Mouse (Mus musculus): ENCODE data around the gene E2f2. TPM values are rescaled to one million over a fixed set of nuclear protein-coding genes. Genes with fewer than 3 reads are reported as not detected.

E2f2 gene
- polyA plus RNA-seq, 1 experiment from 2014 or later, result 3.6 TPM

DNA sequence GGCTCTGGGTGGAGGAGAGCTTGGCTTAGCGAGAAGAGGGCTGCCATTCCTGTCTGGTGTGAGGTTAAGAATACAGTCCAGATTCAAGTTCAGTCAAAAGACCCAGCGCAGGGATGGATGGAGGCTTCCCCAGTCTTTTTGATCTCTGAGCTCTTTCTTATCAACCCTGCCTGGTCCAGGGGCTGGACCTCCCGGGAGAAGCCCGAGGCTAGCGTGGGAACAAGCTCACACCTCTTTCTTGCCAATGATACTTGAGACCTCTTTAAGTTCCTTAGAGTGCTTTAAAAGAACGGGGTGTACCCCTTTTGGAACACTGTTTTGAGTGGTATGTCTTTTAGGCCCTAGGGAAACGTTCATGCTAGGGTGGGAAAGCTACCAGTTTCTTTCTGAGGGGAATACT lies 22.8 kb downstream of the E2f2 start:
- H3K27me3 ChIP-seq, result no peaks in the 10 kb centered on the region
- H3K36me3 ChIP-seq, result no peaks in the 10 kb centered on the region
- WGBS, result 74% methylated on average over 7 of the region's 7 CpGs
- H3K27ac ChIP-seq (replicated peaks), result no peak overlapping the region
- no peak overlapping the region for H3K4me2 ChIP-seq
- H3K4me3 ChIP-seq, result no peak overlapping the region
- no peaks in the 10 kb centered on the region for H3K9me3 ChIP-seq
- no peak overlapping the region for H3K9ac ChIP-seq
- ATAC-seq (ENCODE audit: low FRiP score, low read depth), result no peak
- H3K4me1 ChIP-seq (replicated peaks), result no peaks in the 10 kb centered on the region

DNA sequence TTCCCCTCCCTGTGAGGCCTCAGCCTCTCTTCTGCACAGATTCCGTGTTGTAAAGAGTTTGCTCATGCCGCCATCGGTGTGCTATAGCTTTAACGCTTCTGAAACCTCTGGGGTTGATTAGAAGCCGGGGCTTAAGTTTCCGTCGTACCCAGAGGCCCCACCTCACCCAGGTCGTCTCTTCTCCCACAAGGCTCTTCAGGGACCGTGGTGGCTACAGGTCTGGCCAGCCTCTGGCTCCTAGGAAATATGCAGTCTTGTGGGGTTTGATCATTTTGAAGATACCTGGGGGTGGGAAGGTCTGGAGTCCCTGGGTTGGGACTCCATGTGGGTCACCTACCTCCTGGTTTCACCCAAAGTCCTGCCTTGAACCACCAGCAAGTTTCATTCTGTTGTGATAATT lies 23.4 kb downstream of the E2f2 start:
- no peaks in the 10 kb centered on the region; the same call in 1 of the 2 replicates for H3K27me3 ChIP-seq
- 73% methylated on average over 9 of the region's 9 CpGs for WGBS
- H3K4me2 ChIP-seq, result no peak overlapping the region
- no peak overlapping the region for H3K9ac ChIP-seq
- ATAC-seq (ENCODE audit: low FRiP score, low read depth), result no peak
- H3K36me3 ChIP-seq, result no peaks in the 10 kb centered on the region
- no peak overlapping the region for H3K27ac ChIP-seq (replicated peaks)
- H3K9me3 ChIP-seq, result no peaks in the 10 kb centered on the region
- H3K4me1 ChIP-seq (replicated peaks), result no peaks in the 10 kb centered on the region
- H3K4me3 ChIP-seq, result no peak overlapping the region

DNA sequence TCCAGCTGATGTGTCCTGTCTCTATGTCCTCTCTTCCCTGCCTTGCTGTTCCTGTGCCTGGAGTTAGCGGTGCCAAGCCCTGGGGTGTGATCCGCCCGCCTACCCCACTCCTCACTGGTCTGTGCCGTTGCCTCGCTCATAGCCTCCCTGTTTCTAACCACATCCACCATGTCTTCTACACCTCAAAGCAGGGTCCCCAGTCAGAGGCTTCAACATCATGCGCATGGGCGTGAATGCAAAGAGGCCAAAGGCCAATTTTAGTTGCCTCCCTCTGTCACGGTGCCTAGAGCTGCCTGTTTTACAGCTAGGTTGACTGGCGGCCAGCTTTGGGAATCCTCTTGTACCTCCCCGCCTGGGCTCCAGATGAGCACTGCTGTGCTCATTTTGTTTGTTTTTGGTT lies 24.0 kb downstream of the E2f2 start:
- H3K27me3 ChIP-seq, result no peaks in the 10 kb centered on the region; the same call in 1 of the 2 replicates
- H3K9ac ChIP-seq, result no peak overlapping the region
- H3K36me3 ChIP-seq, result no peaks in the 10 kb centered on the region
- ATAC-seq (ENCODE audit: low FRiP score, low read depth), result no peak
- no peak overlapping the region for H3K27ac ChIP-seq (replicated peaks)
- no peak overlapping the region for H3K4me3 ChIP-seq
- WGBS, result 74% methylated on average over 10 of the region's 10 CpGs
- H3K4me1 ChIP-seq (replicated peaks), result no peaks in the 10 kb centered on the region
- H3K4me2 ChIP-seq, result no peak overlapping the region
- H3K9me3 ChIP-seq, result no peaks in the 10 kb centered on the region

DNA sequence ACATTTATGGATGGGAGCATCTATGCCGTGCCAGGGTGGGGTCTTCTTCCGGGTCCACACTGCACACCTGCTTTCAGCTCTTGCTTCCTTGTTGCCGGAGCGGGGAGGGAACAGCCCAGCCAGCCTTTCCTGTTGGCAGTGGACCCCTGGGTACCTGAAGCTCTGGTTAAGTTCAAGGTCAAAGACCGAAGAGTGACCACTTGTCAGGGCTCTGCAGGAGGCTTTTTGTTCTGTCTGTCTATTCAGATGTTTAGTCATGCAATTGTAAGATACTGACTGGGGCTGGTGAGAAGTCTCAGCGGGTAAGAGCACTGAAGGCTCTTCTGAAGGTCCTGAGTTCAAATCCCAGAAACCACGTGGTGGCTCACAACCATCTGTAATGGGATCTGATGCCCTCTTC lies 26.7 kb downstream of the E2f2 start:
- WGBS, result 61% methylated on average over 7 of the region's 7 CpGs

DNA sequence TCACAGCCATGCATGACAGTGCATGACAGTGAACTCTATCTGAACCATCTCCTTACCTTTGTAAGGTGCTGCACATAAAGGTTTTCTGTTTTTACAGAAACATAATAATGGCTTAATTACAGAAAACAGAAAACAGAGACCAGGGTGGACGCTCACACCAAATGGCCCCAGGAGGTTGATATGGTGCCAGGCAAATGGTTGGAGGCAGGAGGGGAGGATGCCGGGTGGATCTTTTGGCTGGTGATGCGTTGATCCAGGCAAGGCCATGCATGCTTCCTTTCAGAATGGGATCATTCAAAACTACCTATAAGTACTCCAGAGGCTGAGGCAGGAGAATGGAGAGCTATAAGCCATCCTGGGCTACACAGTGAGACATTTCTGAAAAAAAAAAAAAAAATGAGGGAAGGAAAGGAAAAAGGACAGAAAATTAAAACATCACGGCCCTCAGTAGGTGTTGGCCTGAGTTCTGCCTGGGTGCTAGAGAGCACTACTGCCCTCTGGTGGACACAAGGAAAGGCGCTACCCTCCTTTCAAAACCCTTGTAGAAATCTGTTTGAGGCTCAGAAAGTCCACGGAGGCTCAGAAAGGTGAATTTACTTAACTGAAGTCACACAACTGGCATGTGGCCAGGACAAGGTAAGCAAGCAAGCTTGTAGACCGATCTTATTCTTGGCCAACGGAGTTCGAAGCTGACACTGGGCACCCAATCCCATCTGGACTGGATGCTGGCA lies 27.5 kb downstream of the E2f2 start:
- Histone ChIP-seq H3K27ac (replicated peaks) (no peak overlapping the region), H3K36me3 (no peaks in the 10 kb centered on the region), H3K9ac (no peak overlapping the region), H3K4me2 (no peak overlapping the region), H3K9me3 (no peaks in the 10 kb centered on the region), H3K4me3 (no peak overlapping the region), H3K27me3 (no peaks in the 10 kb centered on the region; the same call in 1 of the 2 replicates), H3K4me1 (replicated peaks) (no peaks in the 10 kb centered on the region)
- WGBS, result 31% methylated on average over 9 of the region's 9 CpGs
- no peak for ATAC-seq (ENCODE audit: low FRiP score, low read depth)

More for the DNA sequence above, 26.7 kb downstream of the E2f2 start:
- no peaks in the 10 kb centered on the region; the same call in 1 of the 2 replicates for H3K27me3 ChIP-seq
- no peaks in the 10 kb centered on the region for H3K36me3 ChIP-seq
- ATAC-seq (ENCODE audit: low FRiP score, low read depth), result no peak
- H3K4me1 ChIP-seq (replicated peaks), result no peaks in the 10 kb centered on the region
- no peak overlapping the region for H3K9ac ChIP-seq
- H3K9me3 ChIP-seq, result no peaks in the 10 kb centered on the region
- no peak overlapping the region for H3K4me3 ChIP-seq
- H3K4me2 ChIP-seq, result no peak overlapping the region
- no peak overlapping the region for H3K27ac ChIP-seq (replicated peaks)

DNA sequence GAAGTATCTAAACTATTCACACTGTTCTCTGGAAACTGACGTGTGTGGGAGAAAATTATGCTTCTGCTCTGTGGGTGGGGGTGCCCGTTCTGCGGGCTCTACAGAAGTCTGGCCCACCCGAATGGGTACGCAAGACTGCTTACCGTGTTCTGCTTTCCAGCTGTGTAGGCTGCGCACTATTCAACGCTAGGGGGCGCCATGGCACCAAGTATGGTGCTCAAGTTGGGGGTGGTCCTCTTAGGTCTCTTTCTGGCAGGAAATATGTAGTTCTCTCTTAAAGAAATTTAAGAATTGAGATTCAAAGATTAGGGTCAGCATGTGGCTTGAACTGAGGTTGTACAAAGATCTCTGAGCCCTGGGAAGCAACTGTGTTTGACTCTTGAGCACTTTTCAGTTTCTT lies 30.3 kb downstream of the E2f2 start:
- Histone ChIP-seq H3K4me1 (replicated peaks) (peaks cover 12% of the 10 kb centered on the region), H3K4me3 (no peak overlapping the region), H3K4me2 (no peak overlapping the region), H3K27ac (replicated peaks) (no peak overlapping the region), H3K9me3 (no peaks in the 10 kb centered on the region), H3K36me3 (no peaks in the 10 kb centered on the region), H3K27me3 (no peaks in the 10 kb centered on the region; the same call in 1 of the 2 replicates), H3K9ac (no peak overlapping the region)
- ATAC-seq (ENCODE audit: low FRiP score, low read depth), result no peak
- 5% methylated on average over 9 of the region's 9 CpGs for WGBS

DNA sequence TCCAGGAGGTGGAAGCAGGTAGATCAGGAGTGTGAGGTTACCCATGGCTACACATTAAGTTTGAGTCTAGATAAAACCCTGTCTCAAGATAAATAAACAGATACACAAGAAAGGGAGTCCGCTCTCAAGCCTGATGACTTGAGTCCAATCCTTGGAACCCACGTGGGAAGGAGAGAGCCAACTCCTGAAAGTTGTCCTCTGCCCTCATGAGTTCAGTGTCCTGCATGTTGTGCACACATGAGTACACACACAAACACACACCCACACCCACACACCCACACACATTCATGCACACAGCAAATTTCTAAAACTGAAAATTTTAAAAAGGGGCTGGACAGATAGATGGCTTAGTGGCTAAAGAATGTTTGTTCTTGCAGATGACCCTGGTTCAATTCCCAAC lies 32.6 kb downstream of the E2f2 start:
- ATAC-seq (ENCODE audit: low FRiP score, low read depth), result no peak
- Histone ChIP-seq H3K9ac (no peak overlapping the region), H3K4me1 (replicated peaks) (peaks cover 12% of the 10 kb centered on the region), H3K27ac (replicated peaks) (no peak overlapping the region), H3K4me3 (no peak overlapping the region), H3K36me3 (no peaks in the 10 kb centered on the region), H3K4me2 (no peak overlapping the region), H3K9me3 (no peaks in the 10 kb centered on the region), H3K27me3 (no peaks in the 10 kb centered on the region; the same call in 1 of the 2 replicates)
- WGBS, result 80% methylated on average over 2 of the region's 2 CpGs

DNA sequence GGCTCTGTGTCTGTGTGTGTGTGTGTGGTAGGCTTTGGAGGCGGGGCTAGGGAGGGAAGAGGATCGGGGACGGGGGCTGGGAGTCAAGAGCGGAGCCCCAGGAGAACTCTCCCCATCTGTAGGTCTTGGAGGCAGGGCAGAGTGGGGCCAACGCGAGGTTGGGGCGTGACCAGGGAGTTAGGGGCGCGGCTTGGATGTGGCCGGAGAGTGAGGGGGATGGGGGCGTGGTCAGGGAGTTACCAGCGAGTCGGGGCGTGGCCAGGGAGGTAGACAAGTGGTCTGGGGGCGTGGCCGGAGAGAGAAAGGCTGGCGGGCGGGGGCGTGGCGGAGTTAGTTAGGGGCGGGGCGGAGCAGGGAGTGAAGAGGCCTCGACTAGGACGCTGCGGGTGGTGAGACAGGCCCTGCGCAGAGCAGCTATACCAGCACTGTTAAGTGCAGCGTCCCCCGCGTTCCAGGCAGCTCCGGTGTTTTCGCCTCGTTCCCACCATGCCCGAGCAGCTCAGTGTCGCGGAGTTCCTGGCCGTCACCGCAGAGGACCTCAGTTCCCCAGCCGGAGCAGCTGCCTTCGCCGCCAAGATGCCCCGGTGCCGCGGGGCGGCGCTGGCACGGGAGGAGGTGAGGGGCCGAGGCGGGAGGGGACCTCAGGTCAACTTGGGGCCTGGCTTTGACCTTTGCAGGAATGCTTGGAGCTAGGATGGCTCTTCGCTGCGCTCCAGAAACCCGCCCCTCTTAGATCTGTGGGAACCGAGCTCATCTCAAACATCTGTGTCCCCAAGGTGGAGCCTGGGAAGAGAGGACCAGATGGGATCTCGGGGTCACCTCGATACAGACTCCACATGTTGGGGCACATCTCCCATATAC lies 34.1 kb downstream of the E2f2 start, which contains the start of gene Asap3:
Asap3 (plus strand) TSS at position 333 of the 861 bp plus-strand sequence.
- Histone ChIP-seq H3K27me3 (no peaks in the 10 kb centered on the region), H3K9me3 (no peaks in the 10 kb centered on the region), H3K36me3 (no peaks in the 10 kb centered on the region), H3K27ac (replicated peaks) (peak within 1 kb of the TSS; percentile 61), H3K4me2 (peak within 1 kb of the TSS; percentile 100), H3K4me3 (peak within 1 kb of the TSS; percentile 74), H3K4me1 (replicated peaks) (peaks cover 12% of the 10 kb centered on the region), H3K9ac (peak within 1 kb of the TSS; percentile 77)
- ATAC-seq (ENCODE audit: low FRiP score, low read depth), result peak; percentile 89
- WGBS, result under 1% methylated on average over 54 of the region's 54 CpGs

DNA sequence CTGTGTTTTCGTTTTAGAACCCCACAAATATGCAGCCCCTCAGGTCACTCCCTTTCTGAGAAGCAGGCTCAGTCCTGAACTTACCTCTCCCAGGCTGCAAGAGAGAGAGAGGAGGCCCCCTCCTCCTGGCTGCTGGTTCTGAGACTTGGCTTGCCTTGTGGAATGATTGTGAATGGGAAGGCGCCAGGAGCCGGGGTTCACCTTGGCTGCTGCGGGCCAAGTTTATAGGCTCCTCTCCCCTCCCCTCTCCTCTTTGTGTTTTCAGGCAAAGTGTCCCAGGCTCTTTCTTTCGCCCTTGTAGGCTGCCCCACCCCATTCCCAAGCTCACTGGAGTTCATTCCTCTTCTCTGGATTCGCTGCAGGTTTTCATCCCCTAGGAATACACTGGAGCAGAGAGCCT lies 34.7 kb downstream of the E2f2 start:
- H3K36me3 ChIP-seq, result no peaks in the 10 kb centered on the region
- H3K9ac ChIP-seq, result peak overlapping the region; percentile 77
- H3K4me1 ChIP-seq (replicated peaks), result peaks cover 12% of the 10 kb centered on the region
- peak; percentile 20; the same call in 1 of the 2 replicates for ATAC-seq (ENCODE audit: low FRiP score, low read depth)
- H3K9me3 ChIP-seq, result no peaks in the 10 kb centered on the region
- no peak overlapping the region for H3K27ac ChIP-seq (replicated peaks)
- H3K4me2 ChIP-seq, result peak overlapping the region; percentile 100
- H3K4me3 ChIP-seq, result peak overlapping the region; percentile 74
- WGBS, result 4% methylated on average over 6 of the region's 6 CpGs
- no peaks in the 10 kb centered on the region for H3K27me3 ChIP-seq

DNA sequence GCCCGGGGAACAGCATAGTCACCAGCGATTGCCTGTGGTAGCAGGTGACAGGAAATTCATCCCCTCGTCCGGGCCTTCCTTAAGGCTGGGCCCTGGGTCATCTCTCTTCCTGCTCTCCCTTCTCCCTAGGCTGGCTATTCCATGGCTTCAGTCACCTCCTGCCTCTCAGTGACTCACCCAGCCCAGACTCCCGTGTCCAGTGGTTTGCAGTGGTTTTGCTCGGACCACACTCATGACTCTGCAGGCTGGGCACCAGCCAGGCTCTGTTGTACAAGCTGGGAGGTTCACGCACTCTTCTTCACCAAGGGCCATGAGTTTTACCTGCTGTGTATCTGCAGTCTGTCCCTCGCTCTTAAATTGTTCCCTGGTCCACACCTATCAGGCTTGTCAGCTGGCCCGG lies 38.7 kb downstream of the E2f2 start:
- H3K4me3 ChIP-seq, result no peak overlapping the region
- H3K4me1 ChIP-seq (replicated peaks), result peaks cover 12% of the 10 kb centered on the region
- ATAC-seq (ENCODE audit: low FRiP score, low read depth), result no peak
- 85% methylated on average over 9 of the region's 9 CpGs for WGBS
- no peak overlapping the region for H3K27ac ChIP-seq (replicated peaks)
- no peak overlapping the region for H3K9ac ChIP-seq
- H3K9me3 ChIP-seq, result no peaks in the 10 kb centered on the region
- no peaks in the 10 kb centered on the region for H3K36me3 ChIP-seq
- no peaks in the 10 kb centered on the region for H3K27me3 ChIP-seq
- no peak overlapping the region for H3K4me2 ChIP-seq

DNA sequence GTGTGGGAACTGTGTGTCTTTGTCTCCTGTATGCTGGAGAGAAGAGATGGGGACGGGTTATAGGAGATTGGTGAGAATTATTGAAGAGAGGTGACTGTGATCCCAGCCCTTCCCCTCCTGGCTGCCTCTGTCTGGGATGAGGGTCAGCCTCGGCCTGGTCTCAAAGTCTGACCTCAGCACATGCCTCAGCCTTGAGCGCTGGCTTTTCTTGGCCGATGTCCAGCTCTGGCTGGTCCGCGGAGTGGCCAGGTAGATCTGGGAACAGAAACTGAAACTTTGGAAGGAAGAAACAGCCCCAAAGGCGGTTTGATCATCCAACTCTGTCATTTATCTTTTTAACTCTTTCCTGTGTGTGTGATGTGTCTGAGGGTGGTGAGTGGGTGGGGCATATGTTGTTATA lies 41.4 kb downstream of the E2f2 start:
- Histone ChIP-seq H3K27me3 (no peaks in the 10 kb centered on the region), H3K9me3 (no peaks in the 10 kb centered on the region), H3K4me3 (no peak overlapping the region), H3K9ac (no peak overlapping the region), H3K27ac (replicated peaks) (no peak overlapping the region), H3K4me2 (no peak overlapping the region), H3K36me3 (no peaks in the 10 kb centered on the region), H3K4me1 (replicated peaks) (peaks cover 12% of the 10 kb centered on the region)
- ATAC-seq (ENCODE audit: low FRiP score, low read depth), result no peak
- 77% methylated on average over 7 of the region's 7 CpGs for WGBS

DNA sequence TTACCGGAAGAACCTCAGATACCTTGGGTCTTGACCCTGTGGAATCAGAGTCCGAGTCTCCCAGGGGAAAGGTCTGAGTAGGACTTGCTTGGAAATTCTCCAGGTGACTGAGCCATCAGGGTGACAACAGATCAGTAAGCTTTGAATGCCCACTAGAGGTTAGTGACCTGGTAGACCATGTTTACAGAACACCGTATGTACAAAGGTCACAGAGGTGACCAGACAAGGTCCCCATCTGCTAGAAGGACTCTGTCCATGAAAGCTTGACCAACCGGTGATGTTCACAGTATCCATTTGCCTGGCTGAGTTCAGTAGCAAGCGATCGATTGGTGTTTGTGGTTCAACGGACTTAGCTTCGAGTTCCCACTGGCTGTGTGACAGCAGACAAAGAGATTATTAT lies 42.6 kb downstream of the E2f2 start:
- Histone ChIP-seq H3K4me3 (no peak overlapping the region), H3K9ac (no peak overlapping the region), H3K9me3 (no peaks in the 10 kb centered on the region), H3K4me1 (replicated peaks) (peaks cover 21% of the 10 kb centered on the region), H3K36me3 (no peaks in the 10 kb centered on the region), H3K27ac (replicated peaks) (no peak overlapping the region), H3K27me3 (no peaks in the 10 kb centered on the region), H3K4me2 (no peak overlapping the region)
- 87% methylated on average over 8 of the region's 8 CpGs for WGBS
- no peak for ATAC-seq (ENCODE audit: low FRiP score, low read depth)

Data from hindbrain, embryonic 15.5 days (tissue).